Mouse (Mus musculus) stomach, embryonic 14.5 days (tissue): Measurements from ENCODE around the gene Acot9. TPM values are rescaled to one million over a fixed set of nuclear protein-coding genes. Genes with fewer than 3 reads are reported as not detected.
A peak's percentile ranks its signal among the peaks of the same experiment; 100 is the strongest.

Experiments
- ATAC-seq: fragments of 200-750 bp; cut with Nextera tagmentation; 2 replicates; pipeline ENCODE4 v1.8.0; 2017; ENCODE audit warnings: low read depth, moderate TSS enrichment; ENCODE audit not compliant: insufficient number of reproducible peaks, insufficient read depth, low FRiP score
- H3K27ac ChIP-seq: fragments of 300-500 bp; sonication (generic); 2 replicates; pipeline ENCODE4 v1.5.1; 2014; ENCODE audit warnings: mild to moderate bottlenecking, low read length, moderate library complexity, mixed read lengths
- H3K27me3 ChIP-seq: fragments of 300-500 bp; sonication (generic); 2 replicates; pipeline ENCODE4 v1.6.1; 2014; ENCODE audit warnings: low read length, control low read depth, mixed read lengths; ENCODE audit not compliant: control insufficient read depth, insufficient read depth
- H3K36me3 ChIP-seq: fragments of 300-500 bp; sonication (generic); 2 replicates; pipeline ENCODE4 v1.6.1; 2014; ENCODE audit warnings: mild to moderate bottlenecking, control low read depth, low read length, moderate library complexity, mixed read lengths; ENCODE audit not compliant: control insufficient read depth, insufficient read depth
- H3K4me1 ChIP-seq: fragments of 300-500 bp; sonication (generic); 2 replicates; pipeline ENCODE4 v1.6.1; 2014; ENCODE audit warnings: low read length, control low read depth, mixed read lengths; ENCODE audit not compliant: control insufficient read depth, insufficient read depth
- H3K4me2 ChIP-seq: fragments of 300-500 bp; sonication (generic); replicated peaks from 2 replicates; pipeline ENCODE4 v1.6.1; 2014; ENCODE audit warnings: low read depth, low read length, control low read depth
- H3K4me3 ChIP-seq: fragments of 300-500 bp; sonication (generic); 2 replicates; pipeline ENCODE4 v1.5.1; 2014; ENCODE audit warnings: low read depth, low read length, control low read depth
- H3K9ac ChIP-seq: fragments of 300-500 bp; sonication (generic); replicated peaks from 2 replicates; pipeline ENCODE4 v1.6.1; 2014; ENCODE audit warnings: low read depth, mild to moderate bottlenecking, control low read depth, low read length, moderate library complexity, mixed read lengths
- H3K9me3 ChIP-seq: fragments of 300-500 bp; sonication (generic); 2 replicates; pipeline ENCODE4 v1.6.1; 2016; ENCODE audit warnings: low read depth, low read length, control low read depth; ENCODE audit not compliant: control insufficient read depth
- WGBS: fragments of 180-500 bp; shearing (Covaris S2); extraction: QIAGEN DNeasy Blood & Tissue Kit; methylation state at CpG from one replicate; pipeline ENCODE4 v1.1.7; 2014; 5-methylcytosine and 5-hydroxymethylcytosine counted together
- polyA plus RNA-seq: library from polyadenylated mRNA; unstranded; fragments of >200 nt; fragmentation: Nextera tagmentation; extraction: Ambion mirVana; gene quantifications from 2 replicates; pipeline ENCODE4 v1.2.1, GENCODE M21; 2014

Acot9 gene
- polyA plus RNA-seq, 1 experiment from 2014 or later, result 39.8 TPM

GRCm38 (mm10) chrX:155280427-155281044 lies 18.3 kb downstream of the Acot9 start:
- 33% methylated on average over 1 of the region's 1 CpGs for WGBS
- H3K9ac ChIP-seq, result no peak overlapping the region
- H3K36me3 ChIP-seq, result no peaks in the 10 kb centered on the region
- H3K9me3 ChIP-seq, result no peaks in the 10 kb centered on the region
- no peak overlapping the region for H3K4me3 ChIP-seq
- no peak overlapping the region for H3K27ac ChIP-seq
- H3K4me2 ChIP-seq, result no peak overlapping the region
- no peaks in the 10 kb centered on the region for H3K27me3 ChIP-seq
- H3K4me1 ChIP-seq, result no peaks in the 10 kb centered on the region
- no peak for ATAC-seq

GRCm38 (mm10) chrX:155306390-155306789 lies 44.1 kb downstream of the Acot9 start:
- ATAC-seq, result no peak
- no peak overlapping the region for H3K9ac ChIP-seq
- no peaks in the 10 kb centered on the region for H3K36me3 ChIP-seq
- 98% methylated on average over 2 of the region's 2 CpGs for WGBS
- no peaks in the 10 kb centered on the region for H3K9me3 ChIP-seq
- H3K4me2 ChIP-seq, result no peak overlapping the region
- H3K4me3 ChIP-seq, result no peak overlapping the region
- no peak overlapping the region for H3K27ac ChIP-seq
- no peaks in the 10 kb centered on the region for H3K27me3 ChIP-seq
- H3K4me1 ChIP-seq, result no peaks in the 10 kb centered on the region

GRCm38 (mm10) chrX:155318005-155318404 lies 55.8 kb downstream of the Acot9 start:
- 47% methylated on average over 4 of the region's 4 CpGs for WGBS
- 0 out of 2 replicates have a peak, but pooled peaks have one; percentile 33 for ATAC-seq
- Histone ChIP-seq H3K4me3 (no peak overlapping the region), H3K9ac (no peak overlapping the region), H3K9me3 (no peaks in the 10 kb centered on the region), H3K36me3 (no peaks in the 10 kb centered on the region), H3K27me3 (no peaks in the 10 kb centered on the region), H3K4me1 (no peaks in the 10 kb centered on the region), H3K27ac (no peak overlapping the region), H3K4me2 (no peak overlapping the region)

GRCm38 (mm10) chrX:155337567-155337904 lies 75.3 kb downstream of the Acot9 start:
- Histone ChIP-seq H3K9me3 (no peaks in the 10 kb centered on the region), H3K4me3 (peak overlapping the region; percentile 49), H3K27ac (peak overlapping the region; percentile 82; the same call in 1 of the 2 replicates), H3K27me3 (no peaks in the 10 kb centered on the region), H3K9ac (peak overlapping the region; percentile 46), H3K4me1 (no peaks in the 10 kb centered on the region), H3K36me3 (no peaks in the 10 kb centered on the region), H3K4me2 (peak overlapping the region; percentile 30)
- 15% methylated on average over 7 of the region's 7 CpGs for WGBS
- ATAC-seq, result no peak

GRCm38 (mm10) chrX:155337905-155338721 lies 75.9 kb downstream of the Acot9 start:
- no peaks in the 10 kb centered on the region for H3K36me3 ChIP-seq
- H3K27ac ChIP-seq, result peak overlapping the region; percentile 82
- H3K27me3 ChIP-seq, result no peaks in the 10 kb centered on the region
- H3K9ac ChIP-seq, result peak overlapping the region; percentile 46
- H3K4me1 ChIP-seq, result no peaks in the 10 kb centered on the region
- WGBS, result 22% methylated on average over 39 of the region's 49 CpGs
- H3K9me3 ChIP-seq, result no peaks in the 10 kb centered on the region
- peak overlapping the region; percentile 49 for H3K4me3 ChIP-seq
- ATAC-seq, result peak; percentile 96
- peak overlapping the region; percentile 30 for H3K4me2 ChIP-seq

- Histone ChIP-seq H3K27me3 (no peaks in the 10 kb centered on the region), H3K36me3 (no peaks in the 10 kb centered on the region), H3K9ac (no peak within 1 kb of the TSS), H3K9me3 (no peaks in the 10 kb centered on the region), H3K27ac (no peak within 1 kb of the TSS), H3K4me1 (no peaks in the 10 kb centered on the region), H3K4me2 (no peak within 1 kb of the TSS), H3K4me3 (no peak within 1 kb of the TSS)
- ATAC-seq, result no peak
Observed at GRCm38 (mm10) chrX:155340654-155341053, 78.4 kb downstream of the Acot9 start, which contains the start of gene Prdx4. Prdx4 (minus strand) TSS chrX:155340754.

- Histone ChIP-seq H3K9me3 (no peaks in the 10 kb centered on the region), H3K9ac (no peak overlapping the region), H3K4me3 (no peak overlapping the region), H3K4me2 (no peak overlapping the region), H3K27me3 (no peaks in the 10 kb centered on the region), H3K27ac (no peak overlapping the region), H3K4me1 (no peaks in the 10 kb centered on the region), H3K36me3 (no peaks in the 10 kb centered on the region)
- 88% methylated on average over 2 of the region's 2 CpGs for WGBS
- no peak for ATAC-seq
Observed at GRCm38 (mm10) chrX:155346249-155346648, 84.0 kb downstream of the Acot9 start.
